Mouse (Mus musculus): ENCODE measurements around the gene Dera. TPM values are rescaled to one million over a fixed set of nuclear protein-coding genes. Genes with fewer than 3 reads are reported as not detected.

The Dera gene
- polyA plus RNA-seq, 1 experiment from 2014 or later, result 62.3 TPM

- Histone ChIP-seq H3K9me3 (replicated peaks) (peaks cover 10% of the 10 kb centered on the region), H3K9ac (no peak overlapping the region), H3K4me3 (no peak overlapping the region), H3K4me1 (replicated peaks) (no peaks in the 10 kb centered on the region), H3K36me3 (peaks cover 3% of the 10 kb centered on the region; the same call in 1 of the 2 replicates), H3K27ac (ENCODE audit: poor library complexity, severe bottlenecking) (no peak overlapping the region), H3K4me2 (no peak overlapping the region), H3K27me3 (replicated peaks) (no peaks in the 10 kb centered on the region)
- WGBS, result 86% methylated on average over 10 of the region's 10 CpGs
- ATAC-seq (ENCODE audit: insufficient number of reproducible peaks, low FRiP score), result no peak
Observed at GRCm38 (mm10) chr6:137857198-137858194, 103.2 kb downstream of the Dera start.

DNA sequence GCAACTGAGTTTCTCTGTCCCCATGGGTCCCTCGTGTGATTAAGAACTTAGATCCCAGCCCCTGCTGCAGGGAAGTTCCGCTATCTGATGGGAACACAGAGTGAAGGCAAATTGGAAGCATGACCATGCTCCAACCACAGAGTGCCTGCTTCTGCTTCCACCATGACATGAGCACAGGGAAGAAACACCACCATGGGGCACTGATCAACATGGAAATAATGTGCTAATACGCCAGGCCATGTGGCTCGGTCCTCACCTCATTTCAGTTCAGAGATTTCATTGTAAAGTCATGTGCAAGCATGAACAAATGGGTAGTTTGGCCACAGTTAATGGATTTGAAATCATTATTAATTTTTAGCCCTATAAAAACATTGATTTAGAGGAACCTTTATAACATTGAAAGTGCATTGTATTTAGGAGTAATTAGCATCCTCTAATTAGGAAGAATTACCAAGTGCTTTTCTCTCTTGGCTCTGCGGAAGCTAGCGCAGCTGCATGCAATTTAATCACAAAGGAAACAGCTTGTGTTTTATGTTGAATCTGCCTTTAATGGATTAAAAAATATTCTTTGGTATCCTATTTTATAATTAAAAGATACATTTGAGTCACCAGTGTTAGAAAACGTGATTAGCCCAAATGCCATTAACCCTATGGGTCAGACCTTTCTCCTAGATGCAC lies 115.7 kb downstream of the Dera start:
- Histone ChIP-seq H3K4me2 (no peak overlapping the region), H3K27me3 (replicated peaks) (no peaks in the 10 kb centered on the region), H3K9ac (no peak overlapping the region), H3K4me3 (no peak overlapping the region), H3K27ac (ENCODE audit: poor library complexity, severe bottlenecking) (no peak overlapping the region), H3K4me1 (replicated peaks) (no peaks in the 10 kb centered on the region), H3K36me3 (no peaks in the 10 kb centered on the region), H3K9me3 (replicated peaks) (no peaks in the 10 kb centered on the region)
- 83% methylated on average over 7 of the region's 7 CpGs for WGBS
- ATAC-seq (ENCODE audit: insufficient number of reproducible peaks, low FRiP score), result no peak

DNA sequence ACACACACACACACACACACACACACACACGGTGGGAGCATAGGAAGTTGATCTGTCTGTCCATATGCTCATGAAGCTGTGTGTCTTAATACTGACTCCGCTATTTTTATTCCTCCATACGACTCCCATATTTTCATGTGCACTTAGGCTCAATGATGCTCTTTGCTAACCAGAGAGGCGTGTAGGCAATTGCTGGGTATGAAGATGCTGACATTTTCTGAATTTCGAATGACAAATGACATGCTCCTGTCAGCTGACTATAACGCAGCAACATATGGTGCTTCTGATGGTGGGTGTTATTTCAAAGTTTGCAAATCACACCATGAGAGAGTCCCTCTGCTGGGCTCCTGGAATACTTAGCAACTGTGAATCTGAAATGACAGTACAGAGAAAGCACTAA lies 116.3 kb downstream of the Dera start:
- no peaks in the 10 kb centered on the region for H3K4me1 ChIP-seq (replicated peaks)
- ATAC-seq (ENCODE audit: insufficient number of reproducible peaks, low FRiP score), result no peak
- H3K27ac ChIP-seq (ENCODE audit: poor library complexity, severe bottlenecking), result no peak overlapping the region
- no peak overlapping the region for H3K4me3 ChIP-seq
- H3K27me3 ChIP-seq (replicated peaks), result no peaks in the 10 kb centered on the region
- H3K36me3 ChIP-seq, result no peaks in the 10 kb centered on the region
- H3K4me2 ChIP-seq, result no peak overlapping the region
- H3K9me3 ChIP-seq (replicated peaks), result no peaks in the 10 kb centered on the region
- 85% methylated on average over 6 of the region's 6 CpGs for WGBS
- H3K9ac ChIP-seq, result no peak overlapping the region

GRCm38 (mm10) chr6:137872055-137872735 lies 117.8 kb downstream of the Dera start:
- no peaks in the 10 kb centered on the region for H3K9me3 ChIP-seq (replicated peaks)
- no peak overlapping the region for H3K4me3 ChIP-seq
- peak overlapping the region; percentile 44; the same call in 1 of the 2 replicates for H3K4me2 ChIP-seq
- no peak overlapping the region for H3K9ac ChIP-seq
- 33% methylated on average over 17 of the region's 17 CpGs for WGBS
- ATAC-seq (ENCODE audit: insufficient number of reproducible peaks, low FRiP score), result no peak
- no peaks in the 10 kb centered on the region for H3K4me1 ChIP-seq (replicated peaks)
- no peaks in the 10 kb centered on the region for H3K27me3 ChIP-seq (replicated peaks)
- no peaks in the 10 kb centered on the region for H3K36me3 ChIP-seq
- no peak overlapping the region for H3K27ac ChIP-seq (ENCODE audit: poor library complexity, severe bottlenecking)

DNA sequence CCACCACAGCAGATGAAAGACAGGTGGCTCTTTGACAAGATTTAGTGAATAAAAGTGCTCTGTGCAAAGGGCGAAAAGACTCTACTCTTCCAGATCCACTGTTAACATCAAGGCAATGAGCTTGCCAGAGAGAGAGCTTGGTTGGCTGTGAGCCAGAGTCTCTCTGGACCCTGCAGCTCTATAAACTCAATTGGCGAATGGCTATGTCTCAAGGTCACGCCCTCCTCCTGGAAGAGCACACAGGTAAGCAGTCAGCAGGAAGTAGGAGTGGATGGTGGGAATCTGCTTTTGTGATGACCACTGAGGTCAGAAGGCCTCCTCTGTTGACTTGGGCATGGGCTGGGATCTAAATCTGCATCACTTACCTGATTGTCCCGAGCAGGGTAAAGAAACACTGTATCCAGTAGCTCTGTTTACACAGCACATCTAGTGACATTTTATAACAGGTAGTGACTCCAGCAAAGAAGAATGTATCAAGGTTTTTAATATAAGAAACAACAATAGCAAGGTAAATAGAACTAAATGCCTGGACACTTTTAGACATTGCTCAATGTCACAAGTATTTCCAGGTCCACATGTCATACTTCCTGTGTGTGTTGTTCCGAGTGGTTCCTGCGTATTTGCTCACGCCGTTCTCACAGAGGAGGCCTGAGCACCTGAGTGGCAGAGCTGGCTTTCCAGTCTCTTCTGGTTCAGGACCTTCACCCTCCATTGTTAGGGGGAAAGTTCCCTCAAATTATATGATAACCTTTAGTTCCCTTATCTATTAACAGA lies 120.3 kb downstream of the Dera start:
- H3K4me1 ChIP-seq (replicated peaks), result no peaks in the 10 kb centered on the region
- 76% methylated on average over 8 of the region's 8 CpGs for WGBS
- no peak overlapping the region for H3K9ac ChIP-seq

DNA sequence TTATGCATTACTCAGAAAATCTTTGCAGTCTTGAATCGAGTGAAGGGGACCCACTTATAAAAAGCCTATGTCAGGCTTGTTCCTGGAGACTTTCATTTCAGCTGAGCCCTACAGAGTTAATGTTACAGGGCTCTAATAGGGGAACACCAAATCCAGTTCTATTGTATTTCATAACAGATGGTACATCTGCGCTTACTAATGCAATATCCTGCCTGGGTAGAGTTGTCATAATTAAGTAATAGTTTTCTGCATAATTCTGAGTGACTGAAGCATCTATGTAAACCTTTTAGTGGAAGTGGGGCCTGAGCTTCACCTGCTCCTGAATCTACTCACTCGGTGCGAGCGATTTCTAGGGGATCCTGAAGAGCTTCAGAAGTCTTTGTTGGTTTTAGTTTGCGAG lies 131.3 kb downstream of the Dera start:
- H3K4me2 ChIP-seq, result no peak overlapping the region
- no peaks in the 10 kb centered on the region for H3K36me3 ChIP-seq
- no peak for ATAC-seq (ENCODE audit: insufficient number of reproducible peaks, low FRiP score)
- no peak overlapping the region for H3K4me3 ChIP-seq
- no peaks in the 10 kb centered on the region for H3K9me3 ChIP-seq (replicated peaks)
- 81% methylated on average over 6 of the region's 6 CpGs for WGBS
- H3K27ac ChIP-seq (ENCODE audit: poor library complexity, severe bottlenecking), result no peak overlapping the region
- H3K27me3 ChIP-seq (replicated peaks), result no peaks in the 10 kb centered on the region
- H3K4me1 ChIP-seq (replicated peaks), result no peaks in the 10 kb centered on the region
- no peak overlapping the region for H3K9ac ChIP-seq

More for the DNA sequence above, 120.3 kb downstream of the Dera start:
- no peaks in the 10 kb centered on the region for H3K36me3 ChIP-seq
- ATAC-seq (ENCODE audit: insufficient number of reproducible peaks, low FRiP score), result no peak
- H3K4me2 ChIP-seq, result no peak overlapping the region
- no peak overlapping the region for H3K27ac ChIP-seq (ENCODE audit: poor library complexity, severe bottlenecking)
- no peak overlapping the region for H3K4me3 ChIP-seq
- 0 out of 2 replicates have a peak, but pooled peaks cover 5% of the 10 kb centered on the region for H3K9me3 ChIP-seq (replicated peaks)
- no peaks in the 10 kb centered on the region for H3K27me3 ChIP-seq (replicated peaks)

DNA sequence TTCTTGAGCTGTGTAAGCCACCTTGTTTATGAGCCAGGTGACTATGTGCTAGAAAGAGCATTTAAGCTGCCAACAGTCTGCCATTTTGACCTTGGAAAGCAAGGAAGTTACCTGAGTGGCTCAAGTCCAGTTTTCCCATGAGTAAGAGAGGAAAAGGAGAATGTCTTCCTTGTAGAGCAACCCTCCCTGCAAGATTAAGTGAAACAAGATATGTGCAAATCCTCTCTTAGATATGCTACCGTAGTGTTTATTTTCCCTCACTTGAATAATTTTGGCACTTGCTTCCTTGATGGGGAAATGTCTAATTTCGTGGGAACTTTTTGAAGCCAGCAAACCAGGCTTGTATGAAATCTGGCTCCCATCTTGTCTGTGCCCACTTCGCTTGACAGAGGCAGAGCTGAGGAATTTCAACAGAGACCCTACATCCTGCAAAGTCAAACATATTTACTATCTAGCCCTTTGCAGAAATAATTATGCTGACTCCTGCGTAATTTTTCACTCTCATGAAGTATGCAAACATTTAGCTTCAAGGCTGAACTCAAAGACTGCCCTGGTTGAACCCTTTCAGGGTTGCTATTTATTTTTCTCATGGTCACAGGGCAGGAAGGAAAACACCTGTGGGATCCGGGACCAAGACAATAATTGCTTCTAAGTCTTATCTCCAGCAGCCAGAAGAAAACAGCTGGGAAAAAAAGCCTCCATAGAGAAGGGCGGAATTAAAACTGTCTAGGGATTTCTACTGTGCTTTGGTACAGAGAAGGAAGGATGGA lies 132.0 kb downstream of the Dera start:
- no peak for ATAC-seq (ENCODE audit: insufficient number of reproducible peaks, low FRiP score)

GRCm38 (mm10) chr6:137887258-137887657 lies 132.9 kb downstream of the Dera start:
- Histone ChIP-seq H3K4me2 (no peak overlapping the region), H3K4me3 (no peak overlapping the region), H3K9me3 (replicated peaks) (no peaks in the 10 kb centered on the region), H3K27ac (ENCODE audit: poor library complexity, severe bottlenecking) (no peak overlapping the region), H3K36me3 (no peaks in the 10 kb centered on the region), H3K9ac (no peak overlapping the region), H3K27me3 (replicated peaks) (no peaks in the 10 kb centered on the region), H3K4me1 (replicated peaks) (no peaks in the 10 kb centered on the region)
- whole genome bisulfite sequencing, result 83% methylated on average over 6 of the region's 6 CpGs
- ATAC-seq (ENCODE audit: insufficient number of reproducible peaks, low FRiP score), result no peak

More for the DNA sequence above, 132.0 kb downstream of the Dera start:
- Histone ChIP-seq H3K36me3 (no peaks in the 10 kb centered on the region), H3K4me2 (no peak overlapping the region), H3K4me3 (no peak overlapping the region), H3K27ac (ENCODE audit: poor library complexity, severe bottlenecking) (no peak overlapping the region), H3K9ac (no peak overlapping the region), H3K9me3 (replicated peaks) (no peaks in the 10 kb centered on the region), H3K4me1 (replicated peaks) (no peaks in the 10 kb centered on the region), H3K27me3 (replicated peaks) (no peaks in the 10 kb centered on the region)
- 56% methylated on average over 6 of the region's 6 CpGs for WGBS

DNA sequence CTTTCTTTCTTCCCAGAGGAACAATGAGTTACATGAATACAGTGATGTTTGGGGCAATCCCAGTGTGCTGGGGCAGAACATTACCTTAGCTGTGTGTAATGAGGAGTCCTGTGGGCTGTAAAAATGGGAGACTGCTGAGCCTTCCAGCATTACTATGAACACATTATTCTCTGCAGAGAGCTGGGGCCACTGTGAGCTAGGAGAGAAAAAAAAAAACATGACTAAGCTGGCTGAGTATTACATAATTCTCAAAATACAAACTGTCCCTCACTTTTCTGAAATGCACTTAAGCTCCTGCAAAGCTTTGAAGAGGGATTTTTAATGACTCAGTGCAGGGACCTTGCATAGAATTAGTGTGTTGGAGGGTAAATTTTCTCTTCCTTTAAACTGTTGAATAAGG lies 143.3 kb downstream of the Dera start:
- no peak for ATAC-seq (ENCODE audit: insufficient number of reproducible peaks, low FRiP score)
- Histone ChIP-seq H3K4me3 (no peak overlapping the region), H3K4me1 (replicated peaks) (no peaks in the 10 kb centered on the region), H3K27me3 (replicated peaks) (no peaks in the 10 kb centered on the region), H3K4me2 (no peak overlapping the region), H3K27ac (ENCODE audit: poor library complexity, severe bottlenecking) (no peak overlapping the region), H3K9ac (no peak overlapping the region), H3K36me3 (no peaks in the 10 kb centered on the region), H3K9me3 (replicated peaks) (no peaks in the 10 kb centered on the region)

GRCm38 (mm10) chr6:137901255-137901654 lies 146.9 kb downstream of the Dera start:
- H3K36me3 ChIP-seq, result no peaks in the 10 kb centered on the region
- H3K9me3 ChIP-seq (replicated peaks), result no peaks in the 10 kb centered on the region
- H3K4me3 ChIP-seq, result no peak overlapping the region
- no peak overlapping the region for H3K4me2 ChIP-seq
- no peak for ATAC-seq (ENCODE audit: insufficient number of reproducible peaks, low FRiP score)
- no peaks in the 10 kb centered on the region for H3K27me3 ChIP-seq (replicated peaks)
- no peaks in the 10 kb centered on the region for H3K4me1 ChIP-seq (replicated peaks)
- H3K27ac ChIP-seq (ENCODE audit: poor library complexity, severe bottlenecking), result no peak overlapping the region
- H3K9ac ChIP-seq, result no peak overlapping the region
- 80% methylated on average over 5 of the region's 5 CpGs for WGBS

Measured in heart, embryonic 12.5 days (tissue).